Mouse (Mus musculus): ENCODE measurements around the gene Gm17490.
A peak's percentile ranks its signal among the peaks of the same experiment; 100 is the strongest.

The Gm17490 gene

GRCm38 (mm10) chr2:11625890-11626289, at the start of gene Gm17490:
TSS of gene Gm17490 (minus strand) at chr2:11626264.
- no peak for DNase-seq

- DNase-seq = no peak
Observed at GRCm38 (mm10) chr2:11672144-11672543, 46.1 kb upstream of the Gm17490 start.

GRCm38 (mm10) chr2:11665326-11665725, 39.3 kb upstream of the Gm17490 start:
- DNase-seq = peak; percentile 56

GRCm38 (mm10) chr2:11664806-11665205, 38.7 kb upstream of the Gm17490 start:
- peak; percentile 29 for DNase-seq

GRCm38 (mm10) chr2:11664367-11664766, 38.3 kb upstream of the Gm17490 start:
- peak; percentile 12 for DNase-seq

GRCm38 (mm10) chr2:11663961-11664360, 37.9 kb upstream of the Gm17490 start:
- DNase-seq = peak; percentile 87

GRCm38 (mm10) chr2:11662907-11663230, 36.8 kb upstream of the Gm17490 start:
- no peak for DNase-seq

GRCm38 (mm10) chr2:11662143-11662906, 36.3 kb upstream of the Gm17490 start:
- DNase-seq = no peak

- DNase-seq = no peak
Observed at GRCm38 (mm10) chr2:11659263-11659662, 33.2 kb upstream of the Gm17490 start.

GRCm38 (mm10) chr2:11657581-11657980, 31.5 kb upstream of the Gm17490 start:
- DNase-seq = no peak

GRCm38 (mm10) chr2:11654990-11655931, 29.2 kb upstream of the Gm17490 start:
- no peak for DNase-seq

GRCm38 (mm10) chr2:11653780-11654179, 27.7 kb upstream of the Gm17490 start:
- no peak for DNase-seq

- DNase-seq = no peak
Observed at GRCm38 (mm10) chr2:11653330-11653729, 27.3 kb upstream of the Gm17490 start.

- DNase-seq = no peak
Observed at GRCm38 (mm10) chr2:11652780-11653179, 26.7 kb upstream of the Gm17490 start.

- DNase-seq = no peak
Observed at GRCm38 (mm10) chr2:11652196-11652595, 26.1 kb upstream of the Gm17490 start.

- DNase-seq = no peak
Observed at GRCm38 (mm10) chr2:11651476-11651875, 25.4 kb upstream of the Gm17490 start.

- no peak for DNase-seq
Observed at GRCm38 (mm10) chr2:11645297-11645696, 19.2 kb upstream of the Gm17490 start.

- DNase-seq = no peak
Observed at GRCm38 (mm10) chr2:11644057-11644456, 18.0 kb upstream of the Gm17490 start.

GRCm38 (mm10) chr2:11642451-11642941, 16.4 kb upstream of the Gm17490 start, which contains the start of gene Il2ra:
TSS of gene Il2ra (plus strand) at chr2:11642807.
- no peak for DNase-seq

GRCm38 (mm10) chr2:11637115-11637514, 11.1 kb upstream of the Gm17490 start:
- DNase-seq = no peak

- no peak for DNase-seq
Observed at GRCm38 (mm10) chr2:11636138-11636480, 10.0 kb upstream of the Gm17490 start.

GRCm38 (mm10) chr2:11635471-11636137, 9.5 kb upstream of the Gm17490 start:
- no peak for DNase-seq

GRCm38 (mm10) chr2:11635035-11635434, 9.0 kb upstream of the Gm17490 start:
- no peak for DNase-seq

Data from kidney, postnatal 14 days (tissue).